Mouse (Mus musculus): ENCODE results near the gene Gss. TPM values are rescaled to one million over a fixed set of nuclear protein-coding genes. Genes with fewer than 3 reads are reported as not detected.

Gene Gss
- polyA plus RNA-seq, 1 experiment from 2014 or later, result 81.1 TPM

GRCm38 (mm10) chr2:155589521-155589920, 3.1 kb downstream of the Gss start:
- Histone ChIP-seq H3K27me3 (ENCODE audit: control insufficient read depth, insufficient read depth, low read depth, low read length) (no peaks in the 10 kb centered on the region), H3K27ac (ENCODE audit: low read length) (peak overlapping the region; percentile 89; the same call in 1 of the 2 replicates), H3K36me3 (ENCODE audit: control insufficient read depth, insufficient read depth) (no peaks in the 10 kb centered on the region; the same call in 1 of the 2 replicates), H3K4me1 (ENCODE audit: control insufficient read depth, low read depth, low read length) (peaks cover 44% of the 10 kb centered on the region), H3K4me2 (ENCODE audit: low read depth, low read length) (no peak overlapping the region), H3K9ac (ENCODE audit: low read depth, low read length) (no peak overlapping the region), H3K4me3 (ENCODE audit: low read depth, low read length) (no peak overlapping the region), H3K9me3 (replicated peaks; ENCODE audit: control insufficient read depth, low read length) (no peaks in the 10 kb centered on the region)
- WGBS (ENCODE audit: insufficient replicate concordance), result 74% methylated on average over 6 of the region's 6 CpGs
- ATAC-seq (ENCODE audit: low read depth), result no peak

GRCm38 (mm10) chr2:155588136-155588535, 4.5 kb downstream of the Gss start:
- Histone ChIP-seq H3K4me3 (ENCODE audit: low read depth, low read length) (no peak overlapping the region), H3K27ac (ENCODE audit: low read length) (no peak overlapping the region), H3K4me2 (ENCODE audit: low read depth, low read length) (no peak overlapping the region), H3K36me3 (ENCODE audit: control insufficient read depth, insufficient read depth) (no peaks in the 10 kb centered on the region; the same call in 1 of the 2 replicates), H3K9me3 (replicated peaks; ENCODE audit: control insufficient read depth, low read length) (no peaks in the 10 kb centered on the region), H3K4me1 (ENCODE audit: control insufficient read depth, low read depth, low read length) (peaks cover 32% of the 10 kb centered on the region), H3K27me3 (ENCODE audit: control insufficient read depth, insufficient read depth, low read depth, low read length) (no peaks in the 10 kb centered on the region), H3K9ac (ENCODE audit: low read depth, low read length) (no peak overlapping the region)
- no peak for ATAC-seq (ENCODE audit: low read depth)
- 67% methylated on average over 3 of the region's 3 CpGs for WGBS (ENCODE audit: insufficient replicate concordance)

- Histone ChIP-seq H3K4me1 (ENCODE audit: control insufficient read depth, low read depth, low read length) (peaks cover 15% of the 10 kb centered on the region), H3K4me3 (ENCODE audit: low read depth, low read length) (no peak overlapping the region), H3K27me3 (ENCODE audit: control insufficient read depth, insufficient read depth, low read depth, low read length) (no peaks in the 10 kb centered on the region), H3K36me3 (ENCODE audit: control insufficient read depth, insufficient read depth) (peaks cover 3% of the 10 kb centered on the region), H3K4me2 (ENCODE audit: low read depth, low read length) (peak overlapping the region; percentile 24), H3K27ac (ENCODE audit: low read length) (no peak overlapping the region), H3K9me3 (replicated peaks; ENCODE audit: control insufficient read depth, low read length) (no peaks in the 10 kb centered on the region), H3K9ac (ENCODE audit: low read depth, low read length) (no peak overlapping the region)
- 55% methylated on average over 10 of the region's 10 CpGs for WGBS (ENCODE audit: insufficient replicate concordance)
- ATAC-seq (ENCODE audit: low read depth), result peak; percentile 55
These were observed 7.1 kb downstream of the Gss start for GRCm38 (mm10) chr2:155585486-155585885.

- Histone ChIP-seq H3K27ac (ENCODE audit: low read length) (no peak overlapping the region), H3K9ac (ENCODE audit: low read depth, low read length) (no peak overlapping the region), H3K36me3 (ENCODE audit: control insufficient read depth, insufficient read depth) (peaks cover 4% of the 10 kb centered on the region), H3K4me2 (ENCODE audit: low read depth, low read length) (0 out of 2 replicates have a peak overlapping the region, but pooled peaks have one; percentile 24), H3K4me3 (ENCODE audit: low read depth, low read length) (no peak overlapping the region), H3K27me3 (ENCODE audit: control insufficient read depth, insufficient read depth, low read depth, low read length) (no peaks in the 10 kb centered on the region), H3K9me3 (replicated peaks; ENCODE audit: control insufficient read depth, low read length) (no peaks in the 10 kb centered on the region), H3K4me1 (ENCODE audit: control insufficient read depth, low read depth, low read length) (peaks cover 11% of the 10 kb centered on the region)
- peak; percentile 57 for ATAC-seq (ENCODE audit: low read depth)
- WGBS (ENCODE audit: insufficient replicate concordance), result 74% methylated on average over 9 of the region's 9 CpGs
These were observed 7.5 kb downstream of the Gss start for GRCm38 (mm10) chr2:155585082-155585481.

- H3K9ac ChIP-seq (ENCODE audit: low read depth, low read length), result no peak overlapping the region
- ATAC-seq (ENCODE audit: low read depth), result no peak
- H3K27me3 ChIP-seq (ENCODE audit: control insufficient read depth, insufficient read depth, low read depth, low read length), result no peaks in the 10 kb centered on the region
These were observed 8.6 kb downstream of the Gss start for GRCm38 (mm10) chr2:155583927-155584530.

GRCm38 (mm10) chr2:155582996-155583395, 9.6 kb downstream of the Gss start:
- peaks cover 7% of the 10 kb centered on the region for H3K36me3 ChIP-seq (ENCODE audit: control insufficient read depth, insufficient read depth)
- H3K27me3 ChIP-seq (ENCODE audit: control insufficient read depth, insufficient read depth, low read depth, low read length), result no peaks in the 10 kb centered on the region
- WGBS (ENCODE audit: insufficient replicate concordance), result 87% methylated on average over 5 of the region's 5 CpGs
- H3K9ac ChIP-seq (ENCODE audit: low read depth, low read length), result no peak overlapping the region
- H3K9me3 ChIP-seq (replicated peaks; ENCODE audit: control insufficient read depth, low read length), result no peaks in the 10 kb centered on the region
- peaks cover 2% of the 10 kb centered on the region; the same call in 1 of the 2 replicates for H3K4me1 ChIP-seq (ENCODE audit: control insufficient read depth, low read depth, low read length)
- no peak overlapping the region for H3K27ac ChIP-seq (ENCODE audit: low read length)
- no peak for ATAC-seq (ENCODE audit: low read depth)
- H3K4me2 ChIP-seq (ENCODE audit: low read depth, low read length), result no peak overlapping the region
- no peak overlapping the region for H3K4me3 ChIP-seq (ENCODE audit: low read depth, low read length)

More at GRCm38 (mm10) chr2:155583927-155584530, 8.6 kb downstream of the Gss start:
- Histone ChIP-seq H3K4me3 (ENCODE audit: low read depth, low read length) (no peak overlapping the region), H3K4me1 (ENCODE audit: control insufficient read depth, low read depth, low read length) (peaks cover 2% of the 10 kb centered on the region; the same call in 1 of the 2 replicates), H3K27ac (ENCODE audit: low read length) (no peak overlapping the region), H3K4me2 (ENCODE audit: low read depth, low read length) (no peak overlapping the region), H3K36me3 (ENCODE audit: control insufficient read depth, insufficient read depth) (peaks cover 4% of the 10 kb centered on the region), H3K9me3 (replicated peaks; ENCODE audit: control insufficient read depth, low read length) (no peaks in the 10 kb centered on the region)
- WGBS (ENCODE audit: insufficient replicate concordance), result 49% methylated on average over 5 of the region's 5 CpGs

GRCm38 (mm10) chr2:155582384-155582995, 10.1 kb downstream of the Gss start:
- no peak for ATAC-seq (ENCODE audit: low read depth)
- Histone ChIP-seq H3K27me3 (ENCODE audit: control insufficient read depth, insufficient read depth, low read depth, low read length) (no peaks in the 10 kb centered on the region), H3K4me2 (ENCODE audit: low read depth, low read length) (no peak overlapping the region), H3K9ac (ENCODE audit: low read depth, low read length) (no peak overlapping the region), H3K9me3 (replicated peaks; ENCODE audit: control insufficient read depth, low read length) (no peaks in the 10 kb centered on the region), H3K27ac (ENCODE audit: low read length) (no peak overlapping the region; the same call in 1 of the 2 replicates), H3K4me1 (ENCODE audit: control insufficient read depth, low read depth, low read length) (peaks cover 2% of the 10 kb centered on the region; the same call in 1 of the 2 replicates), H3K4me3 (ENCODE audit: low read depth, low read length) (no peak overlapping the region), H3K36me3 (ENCODE audit: control insufficient read depth, insufficient read depth) (peaks cover 11% of the 10 kb centered on the region)
- 72% methylated on average over 4 of the region's 4 CpGs for WGBS (ENCODE audit: insufficient replicate concordance)

GRCm38 (mm10) chr2:155580331-155580730, 12.3 kb downstream of the Gss start:
- WGBS (ENCODE audit: insufficient replicate concordance), result 90% methylated on average over 3 of the region's 3 CpGs
- H3K4me2 ChIP-seq (ENCODE audit: low read depth, low read length), result no peak overlapping the region
- H3K4me1 ChIP-seq (ENCODE audit: control insufficient read depth, low read depth, low read length), result peaks cover 1% of the 10 kb centered on the region; the same call in 1 of the 2 replicates
- no peaks in the 10 kb centered on the region for H3K9me3 ChIP-seq (replicated peaks; ENCODE audit: control insufficient read depth, low read length)
- no peak for ATAC-seq (ENCODE audit: low read depth)
- no peaks in the 10 kb centered on the region for H3K27me3 ChIP-seq (ENCODE audit: control insufficient read depth, insufficient read depth, low read depth, low read length)
- H3K27ac ChIP-seq (ENCODE audit: low read length), result no peak overlapping the region
- peaks cover 22% of the 10 kb centered on the region for H3K36me3 ChIP-seq (ENCODE audit: control insufficient read depth, insufficient read depth)
- H3K9ac ChIP-seq (ENCODE audit: low read depth, low read length), result no peak overlapping the region
- H3K4me3 ChIP-seq (ENCODE audit: low read depth, low read length), result no peak overlapping the region

- Histone ChIP-seq H3K27me3 (ENCODE audit: control insufficient read depth, insufficient read depth, low read depth, low read length) (no peaks in the 10 kb centered on the region), H3K36me3 (ENCODE audit: control insufficient read depth, insufficient read depth) (peaks cover 27% of the 10 kb centered on the region), H3K4me1 (ENCODE audit: control insufficient read depth, low read depth, low read length) (no peaks in the 10 kb centered on the region), H3K9me3 (replicated peaks; ENCODE audit: control insufficient read depth, low read length) (no peaks in the 10 kb centered on the region), H3K27ac (ENCODE audit: low read length) (no peak overlapping the region), H3K9ac (ENCODE audit: low read depth, low read length) (no peak overlapping the region), H3K4me3 (ENCODE audit: low read depth, low read length) (no peak overlapping the region), H3K4me2 (ENCODE audit: low read depth, low read length) (no peak overlapping the region)
- ATAC-seq (ENCODE audit: low read depth), result no peak
- WGBS (ENCODE audit: insufficient replicate concordance), result 89% methylated on average over 9 of the region's 9 CpGs
These were observed 16.0 kb downstream of the Gss start for GRCm38 (mm10) chr2:155576656-155577055.
